Mouse (Mus musculus): ENCODE data around the gene Herc3. TPM values are rescaled to one million over a fixed set of nuclear protein-coding genes. Genes with fewer than 3 reads are reported as not detected.
"Not testable (repeated sequence)": the region's sequence is repeated elsewhere in the genome, so short reads cannot be mapped to it uniquely, and the experiment has no call there.

Gene Herc3
- polyA plus RNA-seq, 1 experiment from 2014 or later, result 9.8 TPM

GRCm38 (mm10) chr6:58867858-58868257 is 36.6 kb downstream of the Herc3 start:
- H3K27ac ChIP-seq (ENCODE audit: low read depth); ATAC-seq (replicated peaks; ENCODE audit: low FRiP score, low TSS enrichment, low read depth); H3K27me3 ChIP-seq (replicated peaks; ENCODE audit: control insufficient read depth, insufficient read depth, low read length); H3K9ac ChIP-seq (ENCODE audit: low read length); H3K4me3 ChIP-seq (ENCODE audit: low read depth, low read length); H3K4me1 ChIP-seq (replicated peaks; ENCODE audit: control insufficient read depth, insufficient read depth, low read length); H3K9me3 ChIP-seq (ENCODE audit: control insufficient read depth, low read length); DNase-seq (ENCODE audit: low spot score); H3K36me3 ChIP-seq (ENCODE audit: control insufficient read depth, insufficient read depth, low read length); H3K4me2 ChIP-seq (ENCODE audit: low read length): not testable (repeated sequence)
- 92% methylated on average over 6 of the region's 6 CpGs for WGBS

GRCm38 (mm10) chr6:58879572-58879971 is 48.3 kb downstream of the Herc3 start:
- Histone ChIP-seq H3K27ac (ENCODE audit: low read depth) (no peak overlapping the region), H3K4me1 (replicated peaks; ENCODE audit: control insufficient read depth, insufficient read depth, low read length) (no peaks in the 10 kb centered on the region), H3K27me3 (replicated peaks; ENCODE audit: control insufficient read depth, insufficient read depth, low read length) (no peaks in the 10 kb centered on the region), H3K9ac (ENCODE audit: low read length) (no peak overlapping the region), H3K4me2 (ENCODE audit: low read length) (no peak overlapping the region), H3K4me3 (ENCODE audit: low read depth, low read length) (no peak overlapping the region), H3K36me3 (ENCODE audit: control insufficient read depth, insufficient read depth, low read length) (no peaks in the 10 kb centered on the region), H3K9me3 (ENCODE audit: control insufficient read depth, low read length) (no peaks in the 10 kb centered on the region)
- ATAC-seq (replicated peaks; ENCODE audit: low FRiP score, low TSS enrichment, low read depth) (0 out of 2 replicates have a peak, but pooled peaks have one; percentile 12), DNase-seq (ENCODE audit: low spot score) (no peak)
- 74% methylated on average over 4 of the region's 4 CpGs for WGBS

- H3K27me3 ChIP-seq (replicated peaks; ENCODE audit: control insufficient read depth, insufficient read depth, low read length), result no peaks in the 10 kb centered on the region
- ATAC-seq (replicated peaks; ENCODE audit: low FRiP score, low TSS enrichment, low read depth), result no peak
- no peaks in the 10 kb centered on the region for H3K36me3 ChIP-seq (ENCODE audit: control insufficient read depth, insufficient read depth, low read length)
- H3K9ac ChIP-seq (ENCODE audit: low read length), result no peak overlapping the region
- DNase-seq (ENCODE audit: low spot score), result no peak
- 83% methylated on average over 9 of the region's 9 CpGs for WGBS
- no peak overlapping the region for H3K4me3 ChIP-seq (ENCODE audit: low read depth, low read length)
- no peaks in the 10 kb centered on the region for H3K4me1 ChIP-seq (replicated peaks; ENCODE audit: control insufficient read depth, insufficient read depth, low read length)
- H3K4me2 ChIP-seq (ENCODE audit: low read length), result no peak overlapping the region
- H3K27ac ChIP-seq (ENCODE audit: low read depth), result no peak overlapping the region
- no peaks in the 10 kb centered on the region for H3K9me3 ChIP-seq (ENCODE audit: control insufficient read depth, low read length)
Observed at GRCm38 (mm10) chr6:58879987-58880386, 48.7 kb downstream of the Herc3 start.

- ATAC-seq (replicated peaks; ENCODE audit: low FRiP score, low TSS enrichment, low read depth) (no peak), DNase-seq (ENCODE audit: low spot score) (no peak)
- H3K27me3 ChIP-seq (replicated peaks; ENCODE audit: control insufficient read depth, insufficient read depth, low read length), result no peaks in the 10 kb centered on the region
- H3K4me2 ChIP-seq (ENCODE audit: low read length), result no peak overlapping the region
- H3K9me3 ChIP-seq (ENCODE audit: control insufficient read depth, low read length), result no peaks in the 10 kb centered on the region
- no peak overlapping the region for H3K9ac ChIP-seq (ENCODE audit: low read length)
- no peaks in the 10 kb centered on the region for H3K4me1 ChIP-seq (replicated peaks; ENCODE audit: control insufficient read depth, insufficient read depth, low read length)
- no peak overlapping the region for H3K4me3 ChIP-seq (ENCODE audit: low read depth, low read length)
- WGBS, result 87% methylated on average over 5 of the region's 5 CpGs
- H3K36me3 ChIP-seq (ENCODE audit: control insufficient read depth, insufficient read depth, low read length), result no peaks in the 10 kb centered on the region
- H3K27ac ChIP-seq (ENCODE audit: low read depth), result no peak overlapping the region
Observed at GRCm38 (mm10) chr6:58880861-58881260, 49.6 kb downstream of the Herc3 start.

GRCm38 (mm10) chr6:58881363-58881762 is 50.1 kb downstream of the Herc3 start:
- ATAC-seq (replicated peaks; ENCODE audit: low FRiP score, low TSS enrichment, low read depth), result no peak
- 87% methylated on average over 3 of the region's 3 CpGs for WGBS
- Histone ChIP-seq H3K4me2 (ENCODE audit: low read length) (no peak overlapping the region), H3K9me3 (ENCODE audit: control insufficient read depth, low read length) (no peaks in the 10 kb centered on the region), H3K4me3 (ENCODE audit: low read depth, low read length) (no peak overlapping the region), H3K4me1 (replicated peaks; ENCODE audit: control insufficient read depth, insufficient read depth, low read length) (no peaks in the 10 kb centered on the region), H3K36me3 (ENCODE audit: control insufficient read depth, insufficient read depth, low read length) (no peaks in the 10 kb centered on the region), H3K27me3 (replicated peaks; ENCODE audit: control insufficient read depth, insufficient read depth, low read length) (no peaks in the 10 kb centered on the region), H3K27ac (ENCODE audit: low read depth) (no peak overlapping the region), H3K9ac (ENCODE audit: low read length) (no peak overlapping the region)
- DNase-seq (ENCODE audit: low spot score), result no peak

- WGBS, result 75% methylated on average over 6 of the region's 6 CpGs
- DNase-seq (ENCODE audit: low spot score) (no peak), ATAC-seq (replicated peaks; ENCODE audit: low FRiP score, low TSS enrichment, low read depth) (no peak)
Observed at GRCm38 (mm10) chr6:58882271-58882670, 51.0 kb downstream of the Herc3 start.

GRCm38 (mm10) chr6:58889917-58890316 is 58.7 kb downstream of the Herc3 start:
- no peak overlapping the region for H3K4me2 ChIP-seq (ENCODE audit: low read length)
- H3K9ac ChIP-seq (ENCODE audit: low read length), result no peak overlapping the region
- H3K4me1 ChIP-seq (replicated peaks; ENCODE audit: control insufficient read depth, insufficient read depth, low read length), result no peaks in the 10 kb centered on the region
- WGBS, result 92% methylated on average over 3 of the region's 3 CpGs
- 0 out of 2 replicates have a peak, but pooled peaks cover 3% of the 10 kb centered on the region for H3K36me3 ChIP-seq (ENCODE audit: control insufficient read depth, insufficient read depth, low read length)
- no peaks in the 10 kb centered on the region for H3K9me3 ChIP-seq (ENCODE audit: control insufficient read depth, low read length)
- no peak overlapping the region for H3K4me3 ChIP-seq (ENCODE audit: low read depth, low read length)
- H3K27me3 ChIP-seq (replicated peaks; ENCODE audit: control insufficient read depth, insufficient read depth, low read length), result no peaks in the 10 kb centered on the region
- no peak for DNase-seq (ENCODE audit: low spot score)
- ATAC-seq (replicated peaks; ENCODE audit: low FRiP score, low TSS enrichment, low read depth), result no peak
- H3K27ac ChIP-seq (ENCODE audit: low read depth), result no peak overlapping the region

More at GRCm38 (mm10) chr6:58882271-58882670, 51.0 kb downstream of the Herc3 start:
- Histone ChIP-seq H3K4me2 (ENCODE audit: low read length) (no peak overlapping the region), H3K9me3 (ENCODE audit: control insufficient read depth, low read length) (no peaks in the 10 kb centered on the region), H3K4me1 (replicated peaks; ENCODE audit: control insufficient read depth, insufficient read depth, low read length) (no peaks in the 10 kb centered on the region), H3K27me3 (replicated peaks; ENCODE audit: control insufficient read depth, insufficient read depth, low read length) (no peaks in the 10 kb centered on the region), H3K9ac (ENCODE audit: low read length) (no peak overlapping the region), H3K4me3 (ENCODE audit: low read depth, low read length) (no peak overlapping the region), H3K27ac (ENCODE audit: low read depth) (no peak overlapping the region), H3K36me3 (ENCODE audit: control insufficient read depth, insufficient read depth, low read length) (no peaks in the 10 kb centered on the region)

GRCm38 (mm10) chr6:58893307-58893706 is 62.0 kb downstream of the Herc3 start:
- H3K4me2 ChIP-seq (ENCODE audit: low read length), result no peak overlapping the region
- ATAC-seq (replicated peaks; ENCODE audit: low FRiP score, low TSS enrichment, low read depth) (no peak), DNase-seq (ENCODE audit: low spot score) (no peak)
- H3K4me1 ChIP-seq (replicated peaks; ENCODE audit: control insufficient read depth, insufficient read depth, low read length), result no peaks in the 10 kb centered on the region
- no peaks in the 10 kb centered on the region for H3K27me3 ChIP-seq (replicated peaks; ENCODE audit: control insufficient read depth, insufficient read depth, low read length)
- WGBS, result 89% methylated on average over 6 of the region's 6 CpGs
- no peak overlapping the region for H3K9ac ChIP-seq (ENCODE audit: low read length)
- H3K27ac ChIP-seq (ENCODE audit: low read depth), result no peak overlapping the region
- H3K4me3 ChIP-seq (ENCODE audit: low read depth, low read length), result no peak overlapping the region
- H3K36me3 ChIP-seq (ENCODE audit: control insufficient read depth, insufficient read depth, low read length), result 0 out of 2 replicates have a peak, but pooled peaks cover 3% of the 10 kb centered on the region
- H3K9me3 ChIP-seq (ENCODE audit: control insufficient read depth, low read length), result no peaks in the 10 kb centered on the region

GRCm38 (mm10) chr6:58894994-58895393 is 63.7 kb downstream of the Herc3 start:
- DNase-seq (ENCODE audit: low spot score) (no peak), ATAC-seq (replicated peaks; ENCODE audit: low FRiP score, low TSS enrichment, low read depth) (no peak)
- Histone ChIP-seq H3K4me2 (ENCODE audit: low read length) (no peak overlapping the region), H3K4me3 (ENCODE audit: low read depth, low read length) (no peak overlapping the region), H3K27me3 (replicated peaks; ENCODE audit: control insufficient read depth, insufficient read depth, low read length) (no peaks in the 10 kb centered on the region), H3K9me3 (ENCODE audit: control insufficient read depth, low read length) (no peaks in the 10 kb centered on the region), H3K9ac (ENCODE audit: low read length) (no peak overlapping the region), H3K27ac (ENCODE audit: low read depth) (no peak overlapping the region), H3K36me3 (ENCODE audit: control insufficient read depth, insufficient read depth, low read length) (0 out of 2 replicates have a peak, but pooled peaks cover 3% of the 10 kb centered on the region), H3K4me1 (replicated peaks; ENCODE audit: control insufficient read depth, insufficient read depth, low read length) (no peaks in the 10 kb centered on the region)
- WGBS, result 80% methylated on average over 4 of the region's 4 CpGs

Data from intestine, embryonic 14.5 days (tissue).